Mouse (Mus musculus) heart, postnatal 0 days (tissue): ENCODE data around the gene Naa20. TPM values are rescaled to one million over a fixed set of nuclear protein-coding genes. Genes with fewer than 3 reads are reported as not detected.

Source experiments
- ATAC-seq: fragments of 200-750 bp; cut with Nextera tagmentation; 2 replicates; pipeline ENCODE4 v1.8.0; 2017; ENCODE audit warnings: low read depth, moderate number of reproducible peaks, moderate library complexity; ENCODE audit not compliant: insufficient read depth
- DNase-seq: peaks from one replicate; pipeline ENCODE4 v3.0.0-alpha.2; 2016; ENCODE audit warnings: low spot score
- H3K27ac ChIP-seq: fragments of 300-500 bp; sonication (generic); 2 replicates; pipeline ENCODE4 v1.5.1; 2014; ENCODE audit warnings: low read depth, mild to moderate bottlenecking
- H3K27me3 ChIP-seq: fragments of 300-500 bp; sonication (generic); 2 replicates; pipeline ENCODE4 v1.6.1; 2014; ENCODE audit warnings: low read length, mixed read lengths; ENCODE audit not compliant: control insufficient read depth, insufficient read depth
- H3K36me3 ChIP-seq: fragments of 300-500 bp; sonication (generic); replicated peaks from 2 replicates; pipeline ENCODE4 v1.6.1; 2014; ENCODE audit warnings: low read length, mixed read lengths; ENCODE audit not compliant: control insufficient read depth, insufficient read depth
- H3K4me1 ChIP-seq: fragments of 300-500 bp; sonication (generic); 2 replicates; pipeline ENCODE4 v1.6.1; 2014; ENCODE audit warnings: antibody characterized with exemption; ENCODE audit not compliant: control insufficient read depth, insufficient read depth
- H3K4me2 ChIP-seq: fragments of 300-500 bp; sonication (generic); 2 replicates; pipeline ENCODE4 v1.6.1; 2014; ENCODE audit warnings: low read depth, mild to moderate bottlenecking, low read length, moderate library complexity
- H3K4me3 ChIP-seq: fragments of 300-500 bp; sonication (generic); 2 replicates; pipeline ENCODE4 v1.5.1; 2014; ENCODE audit warnings: low read depth, low read length
- H3K9ac ChIP-seq: fragments of 300-500 bp; sonication (generic); replicated peaks from 2 replicates; pipeline ENCODE4 v1.6.1; 2014; ENCODE audit warnings: low read depth, low read length, mixed read lengths
- H3K9me3 ChIP-seq: fragments of 300-500 bp; sonication (generic); replicated peaks from 2 replicates; pipeline ENCODE4 v1.6.1; 2016; ENCODE audit warnings: low read length; ENCODE audit not compliant: control insufficient read depth
- CTCF ChIP-seq: IDR thresholded peaks from 2 replicates; pipeline ENCODE4 v1.5.1; 2016; ENCODE audit warnings: antibody characterized with exemption, control low read depth, low read depth
- EP300 ChIP-seq: IDR thresholded peaks from 2 replicates; pipeline ENCODE4 v1.6.1; 2016; ENCODE audit warnings: antibody characterized with exemption, low read depth
- WGBS: fragments of 180-500 bp; shearing (Covaris S2); extraction: QIAGEN DNeasy Blood & Tissue Kit; methylation state at CpG from one replicate; pipeline ENCODE4 v1.1.7; 2014; 5-methylcytosine and 5-hydroxymethylcytosine counted together
- microRNA-seq: library from miRNA; unstranded; fragments of <30 nt; microRNA quantifications from one replicate; pipeline ENCODE4, GENCODE M21; 2016
- polyA plus RNA-seq: library from polyadenylated mRNA; unstranded; fragments of >200 nt; fragmentation: Nextera tagmentation; extraction: Ambion mirVana; gene quantifications from 2 replicates; pipeline ENCODE4 v1.2.1, GENCODE M21; 2015
- total RNA-seq: library from RNA; depleted of rRNA; stranded (reverse); fragments of >200 nt; gene quantifications from 2 replicates; pipeline ENCODE4 v1.2.3, GENCODE M21; 2014; ENCODE audit warnings: low replicate concordance; rRNA removed

Naa20 gene
- total and polyA plus RNA-seq, 2 experiments from 2014 or later = 155 to 243 TPM

DNA sequence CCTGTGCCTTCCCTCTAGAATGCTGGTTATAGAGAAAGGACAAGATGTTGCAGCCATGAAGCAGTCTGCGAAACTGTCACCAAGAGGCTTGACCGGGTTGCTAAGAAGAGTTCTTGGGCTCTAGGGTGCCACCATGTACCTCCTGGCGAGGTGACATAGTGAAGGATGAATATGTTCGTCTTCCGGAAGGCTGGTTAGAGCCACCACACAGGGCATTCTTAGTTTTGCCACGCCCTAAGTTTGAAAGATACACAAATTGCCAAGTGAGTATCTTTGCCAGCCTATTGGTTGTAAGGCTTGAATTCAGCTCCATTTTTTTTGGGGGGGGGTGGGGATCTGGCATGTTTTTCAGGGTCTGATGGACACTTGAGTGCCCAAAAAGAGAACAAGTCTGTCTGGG, 56.2 kb downstream of the Naa20 start:
- Histone ChIP-seq H3K27ac (no peak overlapping the region), H3K4me1 (no peaks in the 10 kb centered on the region), H3K9ac (no peak overlapping the region), H3K4me3 (no peak overlapping the region), H3K9me3 (no peaks in the 10 kb centered on the region), H3K27me3 (no peaks in the 10 kb centered on the region; the same call in 1 of the 2 replicates), H3K4me2 (no peak overlapping the region), H3K36me3 (no peaks in the 10 kb centered on the region)
- no peak for DNase-seq
- WGBS = 82% methylated on average over 6 of the region's 6 CpGs
- TF ChIP-seq EP300 = no peak
- TF ChIP-seq CTCF = no peak
- no peak for ATAC-seq

DNA sequence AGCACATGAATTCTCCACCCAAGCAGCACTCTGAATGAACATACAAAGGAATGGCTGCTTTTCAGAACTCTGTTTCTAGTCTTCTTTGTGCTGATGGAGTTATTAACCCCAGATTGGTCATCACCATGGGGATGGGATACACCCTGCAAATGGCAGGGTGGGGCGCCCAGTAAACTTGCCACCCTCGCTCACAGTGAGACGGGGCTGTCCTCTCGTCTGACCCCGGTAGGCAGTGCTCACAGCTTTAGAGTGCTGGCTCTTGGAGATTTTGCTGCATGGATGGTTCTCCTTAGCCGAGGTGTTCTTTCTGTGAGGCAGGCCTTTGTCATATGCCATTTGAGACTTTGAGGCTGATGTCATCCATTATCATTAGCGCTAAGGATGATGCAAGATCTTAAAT, 56.7 kb downstream of the Naa20 start:
- no peak for TF ChIP-seq EP300
- no peak for TF ChIP-seq CTCF
- no peak overlapping the region for H3K4me2 ChIP-seq
- ATAC-seq (no peak), DNase-seq (no peak)
- no peak overlapping the region for H3K27ac ChIP-seq
- H3K4me1 ChIP-seq = no peaks in the 10 kb centered on the region
- 76% methylated on average over 7 of the region's 7 CpGs for WGBS
- H3K4me3 ChIP-seq = no peak overlapping the region
- no peaks in the 10 kb centered on the region for H3K36me3 ChIP-seq
- no peak overlapping the region for H3K9ac ChIP-seq
- no peaks in the 10 kb centered on the region; the same call in 1 of the 2 replicates for H3K27me3 ChIP-seq
- no peaks in the 10 kb centered on the region for H3K9me3 ChIP-seq

GRCm38 (mm10) chr2:145961861-145962260, 60.0 kb downstream of the Naa20 start:
- Histone ChIP-seq H3K4me2 (no peak overlapping the region), H3K4me3 (no peak overlapping the region), H3K4me1 (no peaks in the 10 kb centered on the region), H3K9ac (no peak overlapping the region), H3K9me3 (no peaks in the 10 kb centered on the region), H3K27ac (no peak overlapping the region), H3K36me3 (no peaks in the 10 kb centered on the region), H3K27me3 (no peaks in the 10 kb centered on the region; the same call in 1 of the 2 replicates)
- ATAC-seq = no peak
- DNase-seq = no peak
- TF ChIP-seq CTCF (no peak), EP300 (no peak)
- 73% methylated on average over 5 of the region's 5 CpGs for WGBS

Small RNA genes lying within 50 kb of the gene (microRNA-seq; reads per million reads assigned to microRNA genes)
- gene Gm25026 = not detected

Other genes starting within 250 kb of the Naa20 start
- gene Rin2, start 226.9 kb upstream of the Naa20 start, total RNA-seq = 13.9 and 16.8 TPM in 2 replicates
- 13.1 and 15.2 TPM in 2 replicates for gene Rin2, start 226.9 kb upstream of the Naa20 start, polyA plus RNA-seq
- 0.46 TPM in 1 of 2 replicates, not detected in the other for gene Cfap61, start 32.7 kb downstream of the Naa20 start, total RNA-seq
- gene Cfap61, start 32.7 kb downstream of the Naa20 start, polyA plus RNA-seq = 0.37 and 0.68 TPM in 2 replicates
- gene Crnkl1, start 32.9 kb downstream of the Naa20 start, total RNA-seq = 9.4 and 14.1 TPM in 2 replicates
- gene Crnkl1, start 32.9 kb downstream of the Naa20 start, polyA plus RNA-seq = 14.0 and 15.5 TPM in 2 replicates